Mouse (Mus musculus): ENCODE measurements at regions not wholly inside any gene's neighbourhood (a gene's known extent, or its start where the extent isn't known, plus 50 kb on each side); places are given as distances from the start of the nearest gene placed in this dataset.

DNA sequence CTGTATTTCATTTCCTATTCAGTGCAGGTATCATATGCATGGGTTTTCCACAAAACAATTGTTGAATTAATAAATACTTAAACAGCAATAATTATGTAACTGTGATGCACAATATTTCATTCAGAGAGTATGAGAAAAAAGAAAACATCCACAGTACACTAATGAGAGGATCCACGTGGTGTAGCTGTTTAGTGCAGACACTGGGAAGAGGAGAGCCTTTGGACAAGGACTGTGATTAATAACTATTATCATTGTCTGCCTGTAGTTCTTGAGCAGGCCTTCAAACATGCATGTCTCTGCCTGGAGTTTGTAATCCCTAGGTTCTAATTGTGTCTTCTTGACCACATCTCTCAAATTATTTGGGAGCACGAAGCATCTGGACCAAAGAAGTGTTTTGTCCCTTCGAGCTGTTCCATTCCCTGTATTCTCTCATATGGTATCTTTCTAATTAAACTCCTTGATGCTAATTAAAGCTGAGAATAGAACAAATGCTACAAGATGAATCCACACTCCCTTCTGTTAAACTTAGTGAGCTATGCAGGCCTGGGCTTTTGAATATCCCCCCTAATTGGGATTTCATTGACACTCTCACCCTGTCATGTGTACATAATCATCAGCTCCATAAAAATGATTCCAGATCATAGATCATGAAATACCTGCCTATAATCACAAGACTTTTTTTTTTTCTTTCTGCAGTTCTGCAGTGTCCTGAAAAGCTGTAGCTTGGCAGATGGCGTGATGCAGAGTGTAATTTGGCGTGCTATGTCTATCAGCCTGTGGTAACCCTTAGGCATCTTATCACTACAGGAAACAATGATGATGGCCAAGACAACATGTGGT, 1208.9 kb upstream of the G6pd2 start:
- in situ Hi-C loops (cut with MboI, MseI), result loop anchor here (10.0 kb wide), 1 partner anchor 1105 kb away; no protein-coding TSS in a partner anchor

DNA sequence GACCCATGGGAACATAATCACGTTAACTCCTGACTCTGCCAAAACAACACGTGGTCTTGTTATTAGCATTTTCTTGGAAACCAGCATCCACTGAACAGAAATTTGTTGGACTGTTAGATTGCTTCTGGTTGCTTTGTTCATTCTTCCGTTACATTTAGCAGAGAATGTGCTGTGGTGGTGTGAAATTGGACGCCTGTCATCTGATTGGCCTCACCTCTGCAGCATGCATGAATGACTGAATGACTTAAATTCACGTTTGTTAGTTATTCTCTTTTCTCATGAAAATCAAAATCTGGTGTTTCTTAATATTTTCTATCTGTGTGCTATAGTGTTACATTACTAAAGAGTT, 1208.3 kb upstream of the G6pd2 start:
- in situ Hi-C loops (cut with MboI, MseI), result loop anchor here (10.0 kb wide), 1 partner anchor 1105 kb away; no protein-coding TSS in a partner anchor

DNA sequence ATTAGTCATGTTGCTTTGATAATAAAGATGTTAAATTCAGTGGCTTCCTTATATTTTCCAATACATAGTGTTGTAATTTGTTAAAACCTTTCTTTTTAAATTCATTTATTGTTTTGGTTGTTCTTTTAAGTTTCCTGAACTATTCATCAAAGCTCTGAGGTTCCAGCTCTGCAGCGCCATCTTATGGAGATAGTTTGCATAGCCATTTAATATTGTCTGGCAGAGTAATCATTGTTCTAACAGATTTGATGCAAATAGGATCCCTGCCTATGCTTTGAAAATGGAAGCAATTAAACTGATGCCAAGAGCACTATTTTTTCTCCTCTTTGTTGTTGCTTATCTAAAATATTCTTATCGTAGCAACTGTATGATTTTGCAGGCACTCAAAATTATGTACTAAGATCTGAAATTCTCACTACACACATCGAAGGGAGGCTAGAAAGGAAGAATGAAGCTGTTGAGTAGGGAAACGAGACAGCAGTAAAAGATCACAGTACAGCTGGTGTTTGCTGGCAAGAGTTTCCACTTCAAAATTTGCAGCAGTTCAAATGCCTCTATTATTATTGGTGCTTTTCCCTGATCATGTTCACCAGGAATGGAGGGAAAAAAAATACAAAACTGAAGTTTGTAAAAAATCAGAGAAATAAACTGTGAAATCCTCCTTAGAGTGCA, 1199.5 kb upstream of the G6pd2 start:
- in situ Hi-C loops (cut with MboI, MseI), result loop anchor here (10.0 kb wide), 1 partner anchor 1114 kb away; no protein-coding TSS in a partner anchor
